ENCODE assay signal across 14 mouse cellular contexts in genomic region chr12:6042326-6042725, GRCm38 (mm10).
DNase-seq lines count a peak whose midpoint lies in the region; ATAC-seq lines count a peak whose summit lies in the region.
"Had no signal": no experiment of that assay in that cellular context is flagged by ENCODE, and none has a peak within 500 bp of the region (broad histone marks: within the 10 kb centered on the region; RNA-seq: fewer than 3 reads in every experiment).

No protein-coding gene starts in this region.

- peak; percentile 54 for DNase-seq in forebrain, embryonic 11.5 days (ENCODE audit: low spot score)
- DNase-seq in forebrain, embryonic 10.5 days (ENCODE audit: extremely low spot score, low spot score): no peak
- peak; percentile 3 for DNase-seq in liver
- no peak for DNase-seq in liver, embryonic 11.5 days (ENCODE audit: low spot score)
- DNase-seq in embryo, embryonic 11.5 days (ENCODE audit: low read depth, low spot score): peak; percentile 27
- DNase-seq in midbrain, embryonic 14.5 days: peak; percentile 54
- no peak for DNase-seq in thymus, adult 18-20 months
- DNase-seq in gastrocnemius, adult 18-20 months (ENCODE audit: low spot score): no peak
- DNase-seq: cerebellum, postnatal 25 days; gastrocnemius, postnatal 25 days; layer of hippocampus, postnatal 36 days; liver, postnatal 0 days; right cerebral cortex, postnatal 25 days; thymus, adult 2 months had no signal

- H3K4me2 ChIP-seq in forebrain, embryonic 11.5 days (ENCODE audit: low read depth, low read length, severe bottlenecking): no peak overlapping the region
- H3K4me2 ChIP-seq in liver, embryonic 11.5 days: no peak overlapping the region
- no peak overlapping the region for H3K4me2 ChIP-seq in midbrain, embryonic 14.5 days (ENCODE audit: low read length)

- no peaks in the 10 kb centered on the region for H3K36me3 ChIP-seq in forebrain, embryonic 11.5 days (ENCODE audit: control insufficient read depth, insufficient read depth, low read length)
- H3K36me3 ChIP-seq in forebrain, embryonic 10.5 days (replicated peaks): no peaks in the 10 kb centered on the region
- no peaks in the 10 kb centered on the region for H3K36me3 ChIP-seq in liver, embryonic 11.5 days (ENCODE audit: control insufficient read depth, insufficient read depth, low read length)
- no peaks in the 10 kb centered on the region for H3K36me3 ChIP-seq in midbrain, embryonic 14.5 days (ENCODE audit: control insufficient read depth, insufficient read depth, low read length)

- ATAC-seq in forebrain, embryonic 11.5 days (replicated peaks; ENCODE audit: low FRiP score): no peak
- no peak for ATAC-seq in liver, embryonic 11.5 days (replicated peaks; ENCODE audit: low FRiP score)
- no peak for ATAC-seq in midbrain, embryonic 14.5 days (ENCODE audit: low FRiP score, low TSS enrichment)
- ATAC-seq: liver, postnatal 0 days had no signal

- H3K27ac ChIP-seq in forebrain, embryonic 11.5 days (ENCODE audit: low read depth, low read length): no peak overlapping the region
- no peak overlapping the region for H3K27ac ChIP-seq in forebrain, embryonic 10.5 days
- no peak overlapping the region for H3K27ac ChIP-seq in liver, embryonic 11.5 days (ENCODE audit: low read depth, low read length)
- no peak overlapping the region for H3K27ac ChIP-seq in midbrain, embryonic 14.5 days (replicated peaks; ENCODE audit: low read depth, low read length)

- H3K4me3 ChIP-seq in forebrain, embryonic 11.5 days (ENCODE audit: low read depth, low read length): no peak overlapping the region
- H3K4me3 ChIP-seq in forebrain, embryonic 10.5 days: no peak overlapping the region
- no peak overlapping the region for H3K4me3 ChIP-seq in liver, embryonic 11.5 days (ENCODE audit: low read depth, low read length)
- no peak overlapping the region for H3K4me3 ChIP-seq in midbrain, embryonic 14.5 days (replicated peaks; ENCODE audit: low read depth, low read length)

- no peaks in the 10 kb centered on the region for H3K27me3 ChIP-seq in forebrain, embryonic 11.5 days (ENCODE audit: control insufficient read depth, insufficient read depth, low read length)
- no peaks in the 10 kb centered on the region for H3K27me3 ChIP-seq in forebrain, embryonic 10.5 days (ENCODE audit: poor library complexity, severe bottlenecking)
- no peaks in the 10 kb centered on the region for H3K27me3 ChIP-seq in liver, embryonic 11.5 days (replicated peaks; ENCODE audit: control insufficient read depth, insufficient read depth, low read length)
- H3K27me3 ChIP-seq in midbrain, embryonic 14.5 days (ENCODE audit: control insufficient read depth, insufficient read depth, low read length): no peaks in the 10 kb centered on the region

- no peak overlapping the region for H3K9ac ChIP-seq in forebrain, embryonic 11.5 days (ENCODE audit: low read length)
- H3K9ac ChIP-seq in liver, embryonic 11.5 days (ENCODE audit: low read depth, low read length): no peak overlapping the region
- H3K9ac ChIP-seq in midbrain, embryonic 14.5 days (replicated peaks; ENCODE audit: low read length): no peak overlapping the region
- H3K9ac ChIP-seq: liver, postnatal 0 days had no signal

- WGBS in forebrain, embryonic 11.5 days: 47% methylated on average over 1 of the region's 1 CpGs
- 49% methylated on average over 1 of the region's 1 CpGs for whole genome bisulfite sequencing in forebrain, embryonic 10.5 days
- 31% methylated on average over 1 of the region's 1 CpGs for WGBS in liver, embryonic 11.5 days
- 13% methylated on average over 1 of the region's 1 CpGs for WGBS in midbrain, embryonic 14.5 days

- H3K9me3 ChIP-seq in forebrain, embryonic 11.5 days (ENCODE audit: control insufficient read depth, low read length): no peaks in the 10 kb centered on the region
- no peaks in the 10 kb centered on the region for H3K9me3 ChIP-seq in forebrain, embryonic 10.5 days
- H3K9me3 ChIP-seq in liver, embryonic 11.5 days (ENCODE audit: control insufficient read depth, low read length): no peaks in the 10 kb centered on the region
- H3K9me3 ChIP-seq in midbrain, embryonic 14.5 days (ENCODE audit: control insufficient read depth, low read length): no peaks in the 10 kb centered on the region

- no peaks in the 10 kb centered on the region for H3K4me1 ChIP-seq in forebrain, embryonic 11.5 days (replicated peaks; ENCODE audit: control insufficient read depth, insufficient read depth, low read length)
- H3K4me1 ChIP-seq in forebrain, embryonic 10.5 days: 0 out of 2 replicates have a peak, but pooled peaks cover 4% of the 10 kb centered on the region
- H3K4me1 ChIP-seq in liver, embryonic 11.5 days (replicated peaks; ENCODE audit: control insufficient read depth, insufficient read depth, low read length): no peaks in the 10 kb centered on the region
- H3K4me1 ChIP-seq in midbrain, embryonic 14.5 days (ENCODE audit: control insufficient read depth, insufficient read depth, low read length): peaks cover 14% of the 10 kb centered on the region

Comparison
In these comparisons a context has a peak if more than half of its experiments do, and no peak if none do; other contexts are left out.
1. DNase-seq: peak in forebrain, embryonic 11.5 days (single experiment), liver (single experiment), embryo, embryonic 11.5 days (single experiment) and midbrain, embryonic 14.5 days (single experiment); none in forebrain, embryonic 10.5 days (single experiment), liver, embryonic 11.5 days (single experiment), thymus, adult 18-20 months (0 of 2) and gastrocnemius, adult 18-20 months (single experiment).